Mouse (Mus musculus): ENCODE results near the gene Obsl1. TPM values are rescaled to one million over a fixed set of nuclear protein-coding genes. Genes with fewer than 3 reads are reported as not detected.
A peak's percentile ranks its signal among the peaks of the same experiment; 100 is the strongest.

Obsl1 gene
- polyA plus RNA-seq, 2 experiments: 5.3 to 9.7 TPM

DNA sequence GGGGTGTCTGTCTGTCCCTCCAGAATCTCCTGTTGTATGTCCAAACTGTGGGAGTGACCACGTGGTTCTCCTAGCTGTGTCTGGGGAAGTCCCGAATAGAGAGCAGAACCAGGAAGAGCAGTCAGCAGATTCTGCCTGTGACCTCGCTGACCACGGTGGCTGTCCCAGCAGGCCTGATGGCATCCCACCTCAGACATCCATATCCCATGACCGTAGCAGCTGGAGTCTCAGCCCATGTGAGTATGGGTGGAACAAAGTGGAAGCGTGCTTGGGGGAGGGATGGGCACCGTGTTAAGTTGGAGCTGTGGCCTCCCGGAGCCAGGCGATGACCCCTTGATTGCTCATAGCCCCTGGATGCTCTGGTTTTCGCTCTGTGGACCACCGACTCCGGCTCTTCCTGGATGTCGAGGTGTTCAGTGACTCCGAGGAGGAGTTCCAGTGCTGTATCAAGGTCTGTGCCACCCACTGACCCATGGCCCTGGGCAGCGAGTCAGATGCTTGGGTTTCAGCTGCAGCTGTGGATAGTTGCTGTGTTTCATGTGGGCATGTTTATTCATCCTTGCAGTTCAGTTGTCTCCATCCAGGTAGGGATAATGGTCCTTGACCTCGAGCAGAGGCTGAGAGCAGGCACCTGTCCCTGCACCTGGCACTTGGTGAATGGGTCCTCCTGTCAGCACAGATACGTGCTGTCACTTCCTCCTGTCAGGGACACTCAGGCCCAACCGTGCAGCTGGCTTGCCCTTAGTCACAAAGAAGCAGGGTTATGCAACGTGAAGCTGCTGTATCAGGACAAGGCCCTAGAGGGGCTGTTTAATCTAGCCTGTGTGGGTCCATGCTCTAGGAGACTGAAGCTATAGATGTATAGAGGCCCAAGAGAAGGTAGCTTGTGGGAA, 26.3 kb upstream of the Obsl1 start:
- no peak overlapping the region for H3K9ac ChIP-seq (replicated peaks)
- no peak for TF ChIP-seq EP300 (IDR thresholded peaks at IDR 0.05; ENCODE audit: low read depth)
- no peak for TF ChIP-seq CTCF (IDR thresholded peaks at IDR 0.05; ENCODE audit: low read depth)
- no peaks in the 10 kb centered on the region for H3K36me3 ChIP-seq (replicated peaks; ENCODE audit: control insufficient read depth, insufficient read depth, low read depth)
- H3K27me3 ChIP-seq (ENCODE audit: control insufficient read depth, insufficient read depth, low read length): no peaks in the 10 kb centered on the region
- H3K27ac ChIP-seq: no peak overlapping the region
- H3K4me2 ChIP-seq (ENCODE audit: low read depth): no peak overlapping the region
- 73% methylated on average over 19 of the region's 19 CpGs for WGBS (ENCODE audit: insufficient replicate concordance)
- no peaks in the 10 kb centered on the region for H3K4me1 ChIP-seq (replicated peaks; ENCODE audit: control insufficient read depth in 2 of 2, insufficient read depth in 2 of 2, low read length in 1 of 2)
- DNase-seq (ENCODE audit: low read depth in 3 of 3, low spot score in 3 of 3): no peak
- H3K4me3 ChIP-seq (ENCODE audit: insufficient read depth in 1 of 2, low read depth in 2 of 2, low read length in 2 of 2): no peak overlapping the region
- ATAC-seq (ENCODE audit: insufficient read depth): no peak
- H3K9me3 ChIP-seq (ENCODE audit: control insufficient read depth, low read length): no peaks in the 10 kb centered on the region

DNA sequence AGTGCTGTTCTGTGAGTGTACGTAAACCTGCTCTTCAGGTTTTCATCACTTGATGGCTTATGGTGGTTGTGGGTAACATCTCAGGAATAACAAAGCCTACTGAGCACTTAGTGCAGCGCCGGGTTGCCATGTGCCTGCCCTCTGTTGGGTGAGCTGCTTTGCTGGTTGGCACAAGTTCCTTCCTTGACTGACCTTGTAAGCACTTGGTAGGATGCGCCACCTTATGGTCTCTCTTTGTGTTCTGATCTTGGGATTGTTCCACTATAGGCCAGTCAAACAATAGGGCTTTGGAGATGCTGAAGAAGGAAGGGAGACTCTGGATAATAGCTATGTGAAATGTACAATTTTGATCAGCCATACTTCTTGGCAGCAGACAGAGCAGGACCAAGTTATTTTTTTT, 24.3 kb upstream of the Obsl1 start:
- no peak for ATAC-seq (ENCODE audit: insufficient read depth)
- Histone ChIP-seq H3K27ac (no peak overlapping the region), H3K9me3 (ENCODE audit: control insufficient read depth, low read length) (no peaks in the 10 kb centered on the region), H3K4me3 (ENCODE audit: insufficient read depth in 1 of 2, low read depth in 2 of 2, low read length in 2 of 2) (no peak overlapping the region), H3K9ac (replicated peaks) (no peak overlapping the region), H3K4me1 (replicated peaks; ENCODE audit: control insufficient read depth in 2 of 2, insufficient read depth in 2 of 2, low read length in 1 of 2) (no peaks in the 10 kb centered on the region), H3K27me3 (ENCODE audit: control insufficient read depth, insufficient read depth, low read length) (no peaks in the 10 kb centered on the region), H3K36me3 (replicated peaks; ENCODE audit: control insufficient read depth, insufficient read depth, low read depth) (no peaks in the 10 kb centered on the region), H3K4me2 (ENCODE audit: low read depth) (no peak overlapping the region)
- WGBS (ENCODE audit: insufficient replicate concordance): 63% methylated on average over 4 of the region's 4 CpGs
- TF ChIP-seq EP300 (IDR thresholded peaks at IDR 0.05; ENCODE audit: low read depth) (no peak), CTCF (IDR thresholded peaks at IDR 0.05; ENCODE audit: low read depth) (no peak)
- DNase-seq (ENCODE audit: low read depth in 3 of 3, low spot score in 3 of 3): no peak

- Histone ChIP-seq H3K27ac (no peak overlapping the region), H3K4me2 (ENCODE audit: low read depth) (no peak overlapping the region), H3K4me1 (replicated peaks; ENCODE audit: control insufficient read depth in 2 of 2, insufficient read depth in 2 of 2, low read length in 1 of 2) (peaks cover 7 to 9% of the 10 kb centered on the region in 2 experiments; a peak in 3 of 4 replicates), H3K4me3 (ENCODE audit: insufficient read depth in 1 of 2, low read depth in 2 of 2, low read length in 2 of 2) (no peak overlapping the region), H3K27me3 (ENCODE audit: control insufficient read depth, insufficient read depth, low read length) (no peaks in the 10 kb centered on the region), H3K9ac (replicated peaks) (no peak overlapping the region), H3K36me3 (replicated peaks; ENCODE audit: control insufficient read depth, insufficient read depth, low read depth) (no peaks in the 10 kb centered on the region), H3K9me3 (ENCODE audit: control insufficient read depth, low read length) (no peaks in the 10 kb centered on the region)
- ATAC-seq (ENCODE audit: insufficient read depth): no peak
- WGBS (ENCODE audit: insufficient replicate concordance): 68% methylated on average over 7 of the region's 7 CpGs
- DNase-seq (ENCODE audit: low read depth in 3 of 3, low spot score in 3 of 3): no peak
- TF ChIP-seq CTCF (IDR thresholded peaks at IDR 0.05; ENCODE audit: low read depth) (no peak), EP300 (IDR thresholded peaks at IDR 0.05; ENCODE audit: low read depth) (no peak)
These were observed 18.4 kb upstream of the Obsl1 start for GRCm38 (mm10) chr1:75524679-75525078.

- Histone ChIP-seq H3K9me3 (ENCODE audit: control insufficient read depth, low read length) (no peaks in the 10 kb centered on the region), H3K27ac (peak within 1 kb of the TSS; percentile 77), H3K4me2 (ENCODE audit: low read depth) (peak within 1 kb of the TSS; percentile 87), H3K4me3 (ENCODE audit: insufficient read depth in 1 of 2, low read depth in 2 of 2, low read length in 2 of 2) (peak within 1 kb of the TSS; percentile 89 to 90), H3K27me3 (ENCODE audit: control insufficient read depth, insufficient read depth, low read length) (no peaks in the 10 kb centered on the region), H3K36me3 (replicated peaks; ENCODE audit: control insufficient read depth, insufficient read depth, low read depth) (no peaks in the 10 kb centered on the region), H3K4me1 (replicated peaks; ENCODE audit: control insufficient read depth in 2 of 2, insufficient read depth in 2 of 2, low read length in 1 of 2) (peaks cover 7 to 9% of the 10 kb centered on the region in 2 experiments; a peak in 3 of 4 replicates), H3K9ac (replicated peaks) (peak within 1 kb of the TSS; percentile 70)
- under 1% methylated on average over 46 of the region's 46 CpGs for WGBS (ENCODE audit: insufficient replicate concordance)
- ATAC-seq (ENCODE audit: insufficient read depth) (peak; percentile 96), DNase-seq (ENCODE audit: low read depth in 3 of 3, low spot score in 3 of 3) (peak; percentile 84 to 90 (median 87))
- TF ChIP-seq CTCF (IDR thresholded peaks at IDR 0.05; ENCODE audit: low read depth) (no peak), EP300 (IDR thresholded peaks at IDR 0.05; ENCODE audit: low read depth) (no peak)
These were observed 15.2 kb upstream of the Obsl1 start, which contains the start of gene Stk11ip for GRCm38 (mm10) chr1:75521321-75522031. TSS of gene Stk11ip (plus strand) at chr1:75521529.

DNA sequence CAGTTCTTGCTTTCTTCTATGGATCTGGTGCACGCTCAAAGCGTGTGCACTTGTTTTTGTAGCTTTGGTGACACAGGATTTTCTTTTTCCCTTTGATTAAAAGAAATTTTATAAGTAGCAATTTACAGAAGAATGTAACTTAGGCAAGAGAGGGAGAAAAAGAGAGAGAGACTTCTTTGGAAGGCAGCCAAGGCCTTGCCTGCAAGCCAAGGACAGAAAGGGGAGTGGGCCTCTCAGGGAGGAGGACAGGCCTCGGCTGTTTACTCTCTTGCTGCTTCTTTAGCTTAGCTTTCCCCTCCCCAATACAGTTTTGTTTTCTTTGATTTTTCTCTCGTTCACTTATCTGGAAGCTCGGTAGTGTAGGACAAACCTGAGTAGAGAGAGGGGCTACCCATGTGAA, 13.3 kb upstream of the Obsl1 start:
- peaks cover 7 to 9% of the 10 kb centered on the region in 2 experiments; a peak in 3 of 4 replicates for H3K4me1 ChIP-seq (replicated peaks; ENCODE audit: control insufficient read depth in 2 of 2, insufficient read depth in 2 of 2, low read length in 1 of 2)
- 60% methylated on average over 5 of the region's 5 CpGs for WGBS (ENCODE audit: insufficient replicate concordance)
- no peak overlapping the region for H3K9ac ChIP-seq (replicated peaks)
- DNase-seq (ENCODE audit: low read depth in 3 of 3, low spot score in 3 of 3) (no peak), ATAC-seq (ENCODE audit: insufficient read depth) (no peak)
- TF ChIP-seq EP300 (IDR thresholded peaks at IDR 0.05; ENCODE audit: low read depth) (no peak), CTCF (IDR thresholded peaks at IDR 0.05; ENCODE audit: low read depth) (no peak)
- H3K36me3 ChIP-seq (replicated peaks; ENCODE audit: control insufficient read depth, insufficient read depth, low read depth): no peaks in the 10 kb centered on the region
- no peak overlapping the region for H3K27ac ChIP-seq
- H3K27me3 ChIP-seq (ENCODE audit: control insufficient read depth, insufficient read depth, low read length): no peaks in the 10 kb centered on the region
- H3K9me3 ChIP-seq (ENCODE audit: control insufficient read depth, low read length): no peaks in the 10 kb centered on the region
- no peak overlapping the region for H3K4me2 ChIP-seq (ENCODE audit: low read depth)
- H3K4me3 ChIP-seq (ENCODE audit: insufficient read depth in 1 of 2, low read depth in 2 of 2, low read length in 2 of 2): no peak overlapping the region

All from liver, embryonic 14.5 days (tissue).